Mouse (Mus musculus) liver, postnatal 0 days (tissue): ENCODE measurements around the gene Esyt3.

Source experiments
- CTCF ChIP-seq: sonication (generic); IDR thresholded peaks from 2 replicates; pipeline ENCODE4 v1.5.1; 2016; ENCODE audit warnings: antibody characterized with exemption, low read depth
- EP300 ChIP-seq: IDR thresholded peaks from 2 replicates; pipeline ENCODE4 v1.6.1; 2016; ENCODE audit warnings: antibody characterized with exemption, low read depth, mild to moderate bottlenecking

- no peak for TF ChIP-seq CTCF
- no peak for TF ChIP-seq EP300
These were observed 3.6 kb downstream of the Esyt3 start for GRCm38 (mm10) chr9:99354796-99355195.
